Mouse (Mus musculus): ENCODE measurements around the gene Wdr26. TPM values are rescaled to one million over a fixed set of nuclear protein-coding genes. Genes with fewer than 3 reads are reported as not detected.

Gene Wdr26
- polyA plus RNA-seq, 1 experiment from 2014 or later, result 46.0 TPM

Other genes starting within 250 kb of the Wdr26 start
- gene Ephx1, start 191.1 kb downstream of the Wdr26 start, polyA plus RNA-seq (2015; fragmentation: Nextera tagmentation; extraction: Ambion mirVana), result 3.3 and 4.8 TPM in 2 replicates
- 0.08 and 0.13 TPM in 2 replicates for gene 9130409I23Rik, start 160.8 kb downstream of the Wdr26 start, polyA plus RNA-seq (2015; fragmentation: Nextera tagmentation; extraction: Ambion mirVana)
- gene Nvl, start 67.8 kb downstream of the Wdr26 start, polyA plus RNA-seq (2015; fragmentation: Nextera tagmentation; extraction: Ambion mirVana), result 40.6 and 45.2 TPM in 2 replicates
- gene Cnih4, start 67.3 kb downstream of the Wdr26 start, polyA plus RNA-seq (2015; fragmentation: Nextera tagmentation; extraction: Ambion mirVana), result 65.1 and 69.5 TPM in 2 replicates
- 6.8 and 8.8 TPM in 2 replicates for gene Cnih3, start 140.6 kb upstream of the Wdr26 start, polyA plus RNA-seq (2015; fragmentation: Nextera tagmentation; extraction: Ambion mirVana)

Measured in hindbrain, embryonic 13.5 days (tissue).